Mouse (Mus musculus) heart, embryonic 14.5 days (tissue): ENCODE data around the gene Lrrc29. TPM values are rescaled to one million over a fixed set of nuclear protein-coding genes. Genes with fewer than 3 reads are reported as not detected.

Experiments
- ATAC-seq: fragments of 200-750 bp; cut with Nextera tagmentation; 2 replicates; pipeline ENCODE4 v1.8.0; 2017; ENCODE audit warnings: low read depth, moderate TSS enrichment; ENCODE audit not compliant: insufficient number of reproducible peaks, insufficient read depth, low FRiP score
- H3K27ac ChIP-seq, 2 experiments: fragments of 200-500 bp in 1 of 2; fragments of 300-500 bp in 1 of 2; sonication (generic) in 1 of 2; replicated peaks in 1 of 2; 2 replicates each; pipeline ENCODE4 v1.5.1; 2012 to 2014; ENCODE audit warnings: low read depth in 2 of 2, low read length in 2 of 2, control low read depth in 1 of 2, mild to moderate bottlenecking in 1 of 2, mixed read lengths in 1 of 2; ENCODE audit not compliant: control insufficient read depth in 1 of 2, insufficient read depth in 1 of 2
- H3K27me3 ChIP-seq: fragments of 300-500 bp; sonication (generic); 2 replicates; pipeline ENCODE4 v1.6.1; 2014; ENCODE audit warnings: mild to moderate bottlenecking, low read length, control low read depth; ENCODE audit not compliant: control insufficient read depth, insufficient read depth
- H3K36me3 ChIP-seq: fragments of 300-500 bp; sonication (generic); 2 replicates; pipeline ENCODE4 v1.6.1; 2014; ENCODE audit warnings: mild to moderate bottlenecking, control low read depth, low read length, mixed read lengths; ENCODE audit not compliant: control insufficient read depth, insufficient read depth
- H3K4me1 ChIP-seq, 2 experiments: fragments of 200-500 bp in 1 of 2; fragments of 300-500 bp in 1 of 2; sonication (generic) in 1 of 2; 2 replicates each; pipeline ENCODE4 v1.6.1; 2012 to 2014; ENCODE audit warnings: low read length in 2 of 2, control low read depth in 1 of 2, mixed read lengths in 1 of 2; ENCODE audit not compliant: control insufficient read depth in 2 of 2, insufficient read depth in 2 of 2
- H3K4me2 ChIP-seq: fragments of 300-500 bp; sonication (generic); 2 replicates; pipeline ENCODE4 v1.6.1; 2014; ENCODE audit warnings: mild to moderate bottlenecking, low read length
- H3K4me3 ChIP-seq, 2 experiments: fragments of 200-500 bp in 1 of 2; fragments of 300-500 bp in 1 of 2; sonication (generic) in 1 of 2; 2 replicates each; pipeline ENCODE4 v1.5.1; 2012 to 2014; ENCODE audit warnings: low read length in 2 of 2, mild to moderate bottlenecking in 2 of 2, control low read depth in 1 of 2, low read depth in 1 of 2, moderate library complexity in 1 of 2; ENCODE audit not compliant: control insufficient read depth in 1 of 2, insufficient read depth in 1 of 2
- H3K9ac ChIP-seq: fragments of 300-500 bp; sonication (generic); 2 replicates; pipeline ENCODE4 v1.6.1; 2014; ENCODE audit warnings: mild to moderate bottlenecking, low read length
- H3K9me3 ChIP-seq: fragments of 300-500 bp; sonication (generic); 2 replicates; pipeline ENCODE4 v1.6.1; 2016; ENCODE audit warnings: low read length, control low read depth; ENCODE audit not compliant: control insufficient read depth
- WGBS: fragments of 180-500 bp; shearing (Covaris S2); extraction: QIAGEN DNeasy Blood & Tissue Kit; methylation state at CpG from one replicate; pipeline ENCODE4 v1.1.7; 2014; 5-methylcytosine and 5-hydroxymethylcytosine counted together
- polyA plus RNA-seq: library from polyadenylated mRNA; unstranded; fragments of >200 nt; fragmentation: Nextera tagmentation; extraction: Ambion mirVana; gene quantifications from 2 replicates; pipeline ENCODE4 v1.2.1, GENCODE M21; 2014

Lrrc29 gene
- polyA plus RNA-seq, 1 experiment from 2014 or later, result 1.2 TPM

- no peaks in the 10 kb centered on the region for H3K9me3 ChIP-seq
- no peaks in the 10 kb centered on the region for H3K36me3 ChIP-seq
- H3K9ac ChIP-seq, result peak within 1 kb of the TSS; percentile 78
- peak within 1 kb of the TSS; percentile 97 for H3K4me2 ChIP-seq
- no peak for ATAC-seq
- 0 out of 2 replicates have a peak, but pooled peaks cover 5% of the 10 kb centered on the region for H3K27me3 ChIP-seq
- under 1% methylated on average over 34 of the region's 34 CpGs for WGBS
- H3K4me1 ChIP-seq, result peaks cover 31 to 42% of the 10 kb centered on the region in 2 experiments
- H3K4me3 ChIP-seq, result peak within 1 kb of the TSS; percentile 64 to 77
- peak within 1 kb of the TSS; percentile 78 to 92 for H3K27ac ChIP-seq
These were observed 22.5 kb upstream of the Lrrc29 start, which contains the start of gene Slc9a5 for GRCm38 (mm10) chr8:105348450-105349095. Slc9a5 (plus strand) TSS chr8:105348843.

- H3K27ac ChIP-seq, result peak within 1 kb of the TSS; percentile 78 to 92
- H3K4me3 ChIP-seq, result peak within 1 kb of the TSS; percentile 64 to 77
- H3K9ac ChIP-seq, result peak within 1 kb of the TSS; percentile 78
- ATAC-seq, result peak; percentile 87
- H3K27me3 ChIP-seq, result 0 out of 2 replicates have a peak, but pooled peaks cover 5% of the 10 kb centered on the region
- no peaks in the 10 kb centered on the region for H3K9me3 ChIP-seq
- H3K4me2 ChIP-seq, result peak within 1 kb of the TSS; percentile 97
- H3K36me3 ChIP-seq, result 0 out of 2 replicates have a peak, but pooled peaks cover 5% of the 10 kb centered on the region
- peaks cover 31 to 45% of the 10 kb centered on the region in 2 experiments for H3K4me1 ChIP-seq
- under 1% methylated on average over 52 of the region's 53 CpGs for WGBS
These were observed 21.5 kb upstream of the Lrrc29 start, which contains the start of gene Fhod1 for GRCm38 (mm10) chr8:105347428-105348221. Fhod1 (minus strand) TSS chr8:105347953.

- H3K36me3 ChIP-seq, result 0 out of 2 replicates have a peak, but pooled peaks cover 5% of the 10 kb centered on the region
- peaks cover 31 to 45% of the 10 kb centered on the region in 2 experiments for H3K4me1 ChIP-seq
- H3K4me3 ChIP-seq, result peak overlapping the region; percentile 64 to 77
- 0 out of 2 replicates have a peak, but pooled peaks cover 5% of the 10 kb centered on the region for H3K27me3 ChIP-seq
- H3K9ac ChIP-seq, result peak overlapping the region; percentile 78
- 2% methylated on average over 30 of the region's 34 CpGs for WGBS
- H3K4me2 ChIP-seq, result peak overlapping the region; percentile 97
- H3K9me3 ChIP-seq, result no peaks in the 10 kb centered on the region
- peak overlapping the region; percentile 78 to 92 for H3K27ac ChIP-seq
- peak; percentile 51 for ATAC-seq
These were observed 20.7 kb upstream of the Lrrc29 start for GRCm38 (mm10) chr8:105346611-105347427.

- no peaks in the 10 kb centered on the region for H3K9me3 ChIP-seq
- WGBS, result 36% methylated on average over 7 of the region's 7 CpGs
- no peak overlapping the region for H3K4me3 ChIP-seq
- H3K9ac ChIP-seq, result peak overlapping the region; percentile 32; the same call in 1 of the 2 replicates
- H3K4me1 ChIP-seq, result peaks cover 37 to 54% of the 10 kb centered on the region in 2 experiments
- H3K27me3 ChIP-seq, result no peaks in the 10 kb centered on the region
- no peak for ATAC-seq
- peak overlapping the region; percentile 35 to 92; a peak in 3 of 4 replicates for H3K27ac ChIP-seq
- peak overlapping the region; percentile 97 for H3K4me2 ChIP-seq
- 0 out of 2 replicates have a peak, but pooled peaks cover 5% of the 10 kb centered on the region for H3K36me3 ChIP-seq
These were observed 19.2 kb upstream of the Lrrc29 start for GRCm38 (mm10) chr8:105345061-105345975.

GRCm38 (mm10) chr8:105343791-105344574 is 17.9 kb upstream of the Lrrc29 start:
- ATAC-seq, result no peak
- Histone ChIP-seq H3K4me2 (no peak overlapping the region), H3K36me3 (0 out of 2 replicates have a peak, but pooled peaks cover 9% of the 10 kb centered on the region), H3K9ac (no peak overlapping the region), H3K27me3 (no peaks in the 10 kb centered on the region), H3K4me1 (peaks cover 36 to 57% of the 10 kb centered on the region in 2 experiments), H3K4me3 (no peak overlapping the region), H3K9me3 (no peaks in the 10 kb centered on the region), H3K27ac (no peak overlapping the region)
- 47% methylated on average over 8 of the region's 8 CpGs for WGBS

- H3K4me1 ChIP-seq, result peaks cover 41 to 65% of the 10 kb centered on the region in 2 experiments
- no peak overlapping the region for H3K4me2 ChIP-seq
- no peaks in the 10 kb centered on the region for H3K27me3 ChIP-seq
- ATAC-seq, result no peak
- H3K9me3 ChIP-seq, result no peaks in the 10 kb centered on the region
- H3K4me3 ChIP-seq, result no peak overlapping the region
- H3K9ac ChIP-seq, result no peak overlapping the region
- H3K27ac ChIP-seq, result no peak overlapping the region
- peaks cover 16% of the 10 kb centered on the region for H3K36me3 ChIP-seq
- 64% methylated on average over 4 of the region's 4 CpGs for WGBS
These were observed 16.7 kb upstream of the Lrrc29 start for GRCm38 (mm10) chr8:105342768-105343167.
